Mouse (Mus musculus) natural killer cell, adult 2 months (primary cell): ENCODE measurements around the gene Kcng4.

ENCODE experiments used
- DNase-seq, 2 experiments: peaks; one replicate each; pipeline ENCODE4 v3.0.0; 2022; ENCODE audit warnings: low spot score in 2 of 2

Gene Kcng4

GRCm38 (mm10) chr8:119641058-119641457 is 5.6 kb upstream of the Kcng4 start:
- no peak for DNase-seq

GRCm38 (mm10) chr8:119639798-119640197 is 4.3 kb upstream of the Kcng4 start:
- no peak for DNase-seq

- no peak for DNase-seq
Observed at GRCm38 (mm10) chr8:119638261-119638660, 2.8 kb upstream of the Kcng4 start.

GRCm38 (mm10) chr8:119637381-119637780 is 1.9 kb upstream of the Kcng4 start:
- no peak for DNase-seq

GRCm38 (mm10) chr8:119636766-119637165 is 1.3 kb upstream of the Kcng4 start:
- DNase-seq, result no peak

GRCm38 (mm10) chr8:119635958-119636357 is 478 bp upstream of the Kcng4 start:
- no peak for DNase-seq

GRCm38 (mm10) chr8:119634616-119635336 is 704 bp downstream of the Kcng4 start:
- DNase-seq, result no peak

GRCm38 (mm10) chr8:119632909-119633308 is 2.6 kb downstream of the Kcng4 start:
- DNase-seq, result no peak

- no peak for DNase-seq
Observed at GRCm38 (mm10) chr8:119632246-119632645, 3.2 kb downstream of the Kcng4 start.

- DNase-seq, result no peak
Observed at GRCm38 (mm10) chr8:119630841-119631240, 4.6 kb downstream of the Kcng4 start.

- no peak for DNase-seq
Observed at GRCm38 (mm10) chr8:119627613-119628359, 7.7 kb downstream of the Kcng4 start.

GRCm38 (mm10) chr8:119627199-119627598 is 8.3 kb downstream of the Kcng4 start:
- no peak for DNase-seq

GRCm38 (mm10) chr8:119625788-119626187 is 9.7 kb downstream of the Kcng4 start:
- no peak for DNase-seq

- DNase-seq, result no peak
Observed at GRCm38 (mm10) chr8:119624916-119625315, 10.6 kb downstream of the Kcng4 start.

- no peak for DNase-seq
Observed at GRCm38 (mm10) chr8:119623744-119624143, 11.7 kb downstream of the Kcng4 start.

GRCm38 (mm10) chr8:119623061-119623460 is 12.4 kb downstream of the Kcng4 start:
- DNase-seq, result no peak

GRCm38 (mm10) chr8:119622555-119622954 is 12.9 kb downstream of the Kcng4 start:
- no peak for DNase-seq

- DNase-seq, result no peak
Observed at GRCm38 (mm10) chr8:119620848-119621465, 14.5 kb downstream of the Kcng4 start.

- DNase-seq, result no peak
Observed at GRCm38 (mm10) chr8:119620116-119620840, 15.2 kb downstream of the Kcng4 start.

- no peak for DNase-seq
Observed at GRCm38 (mm10) chr8:119618887-119619286, 16.6 kb downstream of the Kcng4 start.

- no peak for DNase-seq
Observed at GRCm38 (mm10) chr8:119617586-119617985, 17.9 kb downstream of the Kcng4 start.

- no peak for DNase-seq
Observed at GRCm38 (mm10) chr8:119616811-119617210, 18.7 kb downstream of the Kcng4 start.
